Mouse (Mus musculus) erythroblast, embryonic 14.5 days (primary cell): ENCODE results near the gene Pqbp1.

Experiments
- GATA1 ChIP-seq: IDR thresholded peaks from 2 replicates; pipeline ENCODE4 v1.6.1; 2012; ENCODE audit warnings: low read length, inconsistent platforms, mixed read lengths
- TAL1 ChIP-seq: IDR thresholded peaks from 3 replicates; pipeline ENCODE4 v1.6.1; 2012; ENCODE audit warnings: low read length, inconsistent platforms, mixed read lengths

- TF ChIP-seq TAL1 = no peak
- TF ChIP-seq GATA1 = no peak
Measured at GRCm38 (mm10) chrX:7854578-7854977, 44.5 kb downstream of the Pqbp1 start.
